Comparison of ENCODE assay signal across 20 mouse cellular contexts in genomic region chr11:97789727-97790126, GRCm38 (mm10). TPM values are rescaled to one million over a fixed set of nuclear protein-coding genes. Genes with fewer than 3 reads are reported as not detected.
DNase-seq lines count a peak whose midpoint lies in the region; ATAC-seq and TF ChIP-seq lines count a peak whose summit lies in the region.
"Had no signal": no experiment of that assay in that cellular context is flagged by ENCODE, and none has a peak within 500 bp of the region (broad histone marks: within the 10 kb centered on the region; RNA-seq: fewer than 3 reads in every experiment).

No protein-coding gene starts in this region.

- H3K27me3 ChIP-seq in midbrain, embryonic 11.5 days (ENCODE audit: control insufficient read depth, insufficient read depth, low read length) = no peaks in the 10 kb centered on the region
- no peaks in the 10 kb centered on the region for H3K27me3 ChIP-seq in midbrain, postnatal 0 days (ENCODE audit: insufficient read depth, low read length)
- no peaks in the 10 kb centered on the region; a peak in 1 of 4 replicates for H3K27me3 ChIP-seq in MEL (ENCODE audit: control insufficient read depth in 1 of 2, insufficient read depth in 2 of 2, low read length in 2 of 2)
- H3K27me3 ChIP-seq: Patski had no signal

- no peak for ATAC-seq in midbrain, embryonic 11.5 days (ENCODE audit: low FRiP score)
- ATAC-seq in midbrain, postnatal 0 days (ENCODE audit: low FRiP score) = no peak
- ATAC-seq: activated CD4-positive, CD25-positive, alpha-beta regulatory T cell, adult 4 months; CD4-positive, CD25-positive, alpha-beta regulatory T cell, adult 4 months; Patski had no signal

- H3K4me1 ChIP-seq in midbrain, embryonic 11.5 days (ENCODE audit: control insufficient read depth, insufficient read depth, low read length) = no peaks in the 10 kb centered on the region
- H3K4me1 ChIP-seq in midbrain, postnatal 0 days (ENCODE audit: insufficient read depth, low read length) = no peaks in the 10 kb centered on the region
- H3K4me1 ChIP-seq in MEL (ENCODE audit: control insufficient read depth in 1 of 2, insufficient read depth in 2 of 2, low read length in 2 of 2) = no peaks in the 10 kb centered on the region

- no peak for TF ChIP-seq POLR2A in MEL (IDR thresholded peaks at IDR 0.05; ENCODE audit: control insufficient read depth in 1 of 2, insufficient read depth in 1 of 2, low read depth in 1 of 2, low read length in 2 of 2, poor library complexity in 1 of 2)

- no peak overlapping the region for H3K4me3 ChIP-seq in midbrain, embryonic 11.5 days (ENCODE audit: low read depth, low read length)
- no peak overlapping the region for H3K4me3 ChIP-seq in midbrain, postnatal 0 days (ENCODE audit: low read depth, low read length)
- H3K4me3 ChIP-seq in MEL (ENCODE audit: control insufficient read depth in 1 of 2, insufficient read depth in 1 of 2, low read depth in 2 of 2, low read length in 2 of 2) = no peak overlapping the region

- H3K4me2 ChIP-seq in midbrain, embryonic 11.5 days = no peak overlapping the region
- H3K4me2 ChIP-seq in midbrain, postnatal 0 days (ENCODE audit: low read depth, low read length, poor library complexity, severe bottlenecking) = no peak overlapping the region

- no peaks in the 10 kb centered on the region for H3K36me3 ChIP-seq in midbrain, embryonic 11.5 days (ENCODE audit: control insufficient read depth, insufficient read depth, low read length)
- H3K36me3 ChIP-seq in midbrain, postnatal 0 days (ENCODE audit: insufficient read depth, low read length) = no peaks in the 10 kb centered on the region
- H3K36me3 ChIP-seq in MEL (ENCODE audit: control insufficient read depth in 1 of 2, insufficient read depth in 2 of 2, low read length in 2 of 2) = no peaks in the 10 kb centered on the region
- H3K36me3 ChIP-seq: G1E had no signal

- TF ChIP-seq CTCF in midbrain, postnatal 0 days (IDR thresholded peaks at IDR 0.05) = no peak
- TF ChIP-seq CTCF in MEL (IDR thresholded peaks at IDR 0.05 in 2 of 3, conservative IDR thresholded peaks at IDR 0.05 in 1 of 3; ENCODE audit: control insufficient read depth in 1 of 3, insufficient read depth in 1 of 3, low read depth in 2 of 3, low read length in 3 of 3, poor library complexity in 1 of 3, severe bottlenecking in 1 of 3) = no peak

- no peak for TF ChIP-seq EP300 in MEL (IDR thresholded peaks at IDR 0.05; ENCODE audit: low read depth in 1 of 2, low read length in 2 of 2)

- 86% methylated on average over 5 of the region's 5 CpGs for WGBS in midbrain, embryonic 11.5 days
- 82% methylated on average over 5 of the region's 5 CpGs for WGBS in midbrain, postnatal 0 days

- H3K79me2 ChIP-seq in MEL (ENCODE audit: control insufficient read depth, insufficient read depth, low read length, poor library complexity) = no peaks in the 10 kb centered on the region

- H3K9me3 ChIP-seq in midbrain, embryonic 11.5 days (ENCODE audit: control insufficient read depth, low read length) = no peaks in the 10 kb centered on the region
- no peaks in the 10 kb centered on the region for H3K9me3 ChIP-seq in midbrain, postnatal 0 days (ENCODE audit: low read length)
- no peaks in the 10 kb centered on the region for H3K9me3 ChIP-seq in MEL (replicated peaks; ENCODE audit: insufficient read depth, low read length)
- H3K9me3 ChIP-seq: G1E had no signal

- H3K9ac ChIP-seq in midbrain, embryonic 11.5 days (ENCODE audit: low read length) = no peak overlapping the region
- H3K9ac ChIP-seq in midbrain, postnatal 0 days (replicated peaks; ENCODE audit: low read length, poor library complexity, severe bottlenecking) = no peak overlapping the region
- no peak overlapping the region for H3K9ac ChIP-seq in MEL (ENCODE audit: control insufficient read depth, low read depth, low read length, poor library complexity, severe bottlenecking)

- no peak overlapping the region for H3K27ac ChIP-seq in midbrain, embryonic 11.5 days (ENCODE audit: low read depth, low read length)
- H3K27ac ChIP-seq in midbrain, postnatal 0 days (ENCODE audit: low read depth, low read length) = no peak overlapping the region
- no peak overlapping the region for H3K27ac ChIP-seq in MEL (ENCODE audit: control insufficient read depth, low read depth, low read length)

- TF ChIP-seq RAD21 in MEL (IDR thresholded peaks at IDR 0.05; ENCODE audit: low read depth, low read length) = no peak

- peak; percentile 57 for DNase-seq in midbrain, embryonic 11.5 days (ENCODE audit: low spot score, missing footprints)
- no peak for DNase-seq in midbrain, postnatal 0 days (ENCODE audit: low spot score)
- DNase-seq in MEL (ENCODE audit: low read depth, low spot score) = no peak
- DNase-seq in cerebellum, adult 8-10 months = no peak
- DNase-seq: adrenal gland, adult 2 months; adrenal gland, adult 8-10 months; adrenal gland, postnatal 10 days; adrenal gland, postnatal 14 days; adrenal gland, postnatal 25 days; adrenal gland, postnatal 36 days; B cell, adult 2 months; cerebellum, adult 11 months; cerebellum, adult 11-12 months; cerebellum, adult 18-20 months; cerebellum, adult 2 months had no signal

TF ChIP-seq in MEL, 35 proteins besides CTCF, POLR2A, EP300 and RAD21:
- TF ChIP-seq TBP (IDR thresholded peaks at IDR 0.05; ENCODE audit: low read depth, low read length) = peak; percentile 79
- TF ChIP-seq SMC3 (IDR thresholded peaks at IDR 0.05; ENCODE audit: low read depth, low read length) = no peak
- no peak for TF ChIP-seq E2F4 (IDR thresholded peaks at IDR 0.05; ENCODE audit: borderline replicate concordance, low read depth, low read length)
- no peak for TF ChIP-seq NRF1 (IDR thresholded peaks at IDR 0.05; ENCODE audit: insufficient read depth, low read depth, low read length, poor library complexity, severe bottlenecking)

RNA-seq across cellular contexts. Expression of gene Rpl23, which starts 7.5 kb away (rescaled TPM):
- polyA plus RNA-seq in midbrain, embryonic 11.5 days (2014; fragmentation: Nextera tagmentation; extraction: Ambion mirVana) = 441 and 443 TPM in 2 replicates
- 177 and 224 TPM in 2 replicates for total RNA-seq in midbrain, postnatal 0 days (2014; rRNA removed)
- polyA plus RNA-seq in midbrain, postnatal 0 days (2015; fragmentation: Nextera tagmentation; extraction: Ambion mirVana) = 308 and 329 TPM in 2 replicates
- 1,922 and 2,072 TPM in 2 replicates for total RNA-seq in MEL (2012; rRNA removed)
- polyA plus RNA-seq in MEL (2012; ENCODE audit: insufficient read depth in 1 of 2, insufficient read length in 2 of 2, low read depth in 1 of 2, low replicate concordance in 2 of 2, missing spikeins in 1 of 2) = 100 to 1,000 TPM in 1 of 2 experiments, not detected in 1; 921 TPM

RNA-seq across cellular contexts. Expression of gene Lasp1, which starts 9.1 kb away (rescaled TPM):
- 52.6 and 59.2 TPM in 2 replicates for polyA plus RNA-seq in midbrain, embryonic 11.5 days (2014; fragmentation: Nextera tagmentation; extraction: Ambion mirVana)
- 206 and 216 TPM in 2 replicates for total RNA-seq in midbrain, postnatal 0 days (2014; rRNA removed)
- 174 and 179 TPM in 2 replicates for polyA plus RNA-seq in midbrain, postnatal 0 days (2015; fragmentation: Nextera tagmentation; extraction: Ambion mirVana)
- total RNA-seq in MEL (2012; rRNA removed) = 13.3 and 15.2 TPM in 2 replicates
- 10 to 100 TPM in 1 of 2 experiments, not detected in 1; 38.7 TPM for polyA plus RNA-seq in MEL (2012; ENCODE audit: insufficient read depth in 1 of 2, insufficient read length in 2 of 2, low read depth in 1 of 2, low replicate concordance in 2 of 2, missing spikeins in 1 of 2)

RNA-seq across cellular contexts. Expression of gene 1700001P01Rik, which starts 14.0 kb away (rescaled TPM):
- 0.47 and 0.78 TPM in 2 replicates for polyA plus RNA-seq in midbrain, embryonic 11.5 days (2014; fragmentation: Nextera tagmentation; extraction: Ambion mirVana)
- not detected in 2 replicates for total RNA-seq in midbrain, postnatal 0 days (2014; rRNA removed)
- polyA plus RNA-seq in midbrain, postnatal 0 days (2015; fragmentation: Nextera tagmentation; extraction: Ambion mirVana) = 0.29 TPM in 1 of 2 replicates, not detected in the other
- 0.69 TPM in 2 replicates for total RNA-seq in MEL (2012; rRNA removed)
- polyA plus RNA-seq in MEL (2012; ENCODE audit: insufficient read depth in 1 of 2, insufficient read length in 2 of 2, low read depth in 1 of 2, low replicate concordance in 2 of 2, missing spikeins in 1 of 2) = under 1 TPM in 1 of 2 experiments, not detected in 1; 0.43 TPM
- total RNA-seq: adrenal gland, adult 18-20 months; adrenal gland, postnatal 14 days; adrenal gland, postnatal 25 days; adrenal gland, postnatal 36 days had no signal
- polyA plus RNA-seq: adrenal gland, adult 2 months; CD4-positive, CD25-positive, alpha-beta regulatory T cell, adult 4 months had no signal

RNA-seq across cellular contexts. Expression of gene Cwc25, which starts 23.4 kb away (rescaled TPM):
- 12.6 and 15.0 TPM in 2 replicates for polyA plus RNA-seq in midbrain, embryonic 11.5 days (2014; fragmentation: Nextera tagmentation; extraction: Ambion mirVana)
- 11.8 and 16.0 TPM in 2 replicates for total RNA-seq in midbrain, postnatal 0 days (2014; rRNA removed)
- polyA plus RNA-seq in midbrain, postnatal 0 days (2015; fragmentation: Nextera tagmentation; extraction: Ambion mirVana) = 12.0 TPM in 2 replicates
- 18.1 and 20.8 TPM in 2 replicates for total RNA-seq in MEL (2012; rRNA removed)
- 10 to 100 TPM in 1 of 2 experiments, not detected in 1; 16.7 TPM for polyA plus RNA-seq in MEL (2012; ENCODE audit: insufficient read depth in 1 of 2, insufficient read length in 2 of 2, low read depth in 1 of 2, low replicate concordance in 2 of 2, missing spikeins in 1 of 2)

RNA-seq across cellular contexts. Expression of gene Pip4k2b, which starts 45.2 kb away (rescaled TPM):
- 2.4 TPM in 2 replicates for polyA plus RNA-seq in midbrain, embryonic 11.5 days (2014; fragmentation: Nextera tagmentation; extraction: Ambion mirVana)
- total RNA-seq in midbrain, postnatal 0 days (2014; rRNA removed) = 149 and 166 TPM in 2 replicates
- 4.1 and 5.2 TPM in 2 replicates for polyA plus RNA-seq in midbrain, postnatal 0 days (2015; fragmentation: Nextera tagmentation; extraction: Ambion mirVana)
- 34.7 and 40.2 TPM in 2 replicates for total RNA-seq in MEL (2012; rRNA removed)
- 10 to 100 TPM; 43.4 to 57.3 TPM for polyA plus RNA-seq in MEL (2012; ENCODE audit: insufficient read depth in 1 of 2, insufficient read length in 2 of 2, low read depth in 1 of 2, low replicate concordance in 2 of 2, missing spikeins in 1 of 2)
